Mouse (Mus musculus) layer of hippocampus, adult 11-12 months (tissue): ENCODE results near the gene Gm20388.
"Not testable (repeated sequence)": the region's sequence is repeated elsewhere in the genome, so short reads cannot be mapped to it uniquely, and the experiment has no call there.

ENCODE experiments used
- DNase-seq: peaks from one replicate; pipeline ENCODE4 v3.0.0; 2022; ENCODE audit warnings: low spot score

The Gm20388 gene

DNA sequence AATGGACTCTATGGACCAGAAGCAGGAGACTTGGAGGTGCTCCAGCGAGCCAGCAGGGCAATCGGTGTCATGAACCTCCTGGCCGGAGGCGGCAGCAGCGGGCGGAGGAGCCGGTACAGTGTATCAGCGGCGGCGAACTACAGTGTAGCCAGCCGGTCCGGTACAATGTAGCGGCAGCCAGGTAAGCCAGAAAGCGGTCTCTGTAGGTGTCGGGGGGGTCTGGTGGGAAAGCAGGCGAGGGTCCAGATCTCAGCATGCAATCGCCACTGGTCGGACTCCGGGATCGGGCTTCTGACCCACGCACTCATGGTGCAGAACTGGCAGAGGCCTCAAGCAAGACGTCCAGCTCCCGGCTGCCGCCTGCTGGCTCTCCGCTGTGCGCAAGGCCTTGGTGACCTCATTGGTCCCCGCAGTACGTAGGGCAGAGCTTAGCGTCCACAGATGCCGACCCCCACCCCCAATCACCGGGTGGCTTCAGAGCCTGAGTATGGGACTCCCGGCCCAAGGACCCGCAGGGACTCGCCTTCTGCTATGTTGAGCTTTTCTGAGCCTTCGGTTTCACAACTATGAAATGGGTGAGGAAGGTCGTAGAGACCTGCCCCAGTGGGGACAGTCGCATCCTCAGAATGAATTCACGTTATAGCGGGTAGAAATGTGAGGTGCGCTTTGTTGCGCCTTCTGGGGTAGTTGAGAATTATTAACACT is 3532.4 kb downstream of the Gm20388 start:
- peak; percentile 93 for DNase-seq

DNA sequence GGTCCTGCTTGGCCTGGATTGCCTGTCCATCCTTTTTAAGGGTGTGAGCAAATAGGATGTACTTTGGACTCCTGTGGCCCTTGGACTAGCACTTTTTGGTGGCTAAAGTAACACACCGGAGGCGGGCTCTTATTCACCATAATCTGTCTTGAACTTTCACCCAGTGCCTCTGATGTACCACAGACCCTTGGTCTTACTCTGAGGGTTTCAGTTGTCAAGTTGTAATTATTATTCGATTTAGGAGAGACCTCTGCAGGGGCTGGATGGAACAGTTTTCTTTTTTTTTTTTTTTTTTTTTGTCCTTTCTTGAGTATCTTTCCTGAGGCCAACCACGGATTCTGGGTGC is 3532.9 kb downstream of the Gm20388 start:
- no peak for DNase-seq

DNA sequence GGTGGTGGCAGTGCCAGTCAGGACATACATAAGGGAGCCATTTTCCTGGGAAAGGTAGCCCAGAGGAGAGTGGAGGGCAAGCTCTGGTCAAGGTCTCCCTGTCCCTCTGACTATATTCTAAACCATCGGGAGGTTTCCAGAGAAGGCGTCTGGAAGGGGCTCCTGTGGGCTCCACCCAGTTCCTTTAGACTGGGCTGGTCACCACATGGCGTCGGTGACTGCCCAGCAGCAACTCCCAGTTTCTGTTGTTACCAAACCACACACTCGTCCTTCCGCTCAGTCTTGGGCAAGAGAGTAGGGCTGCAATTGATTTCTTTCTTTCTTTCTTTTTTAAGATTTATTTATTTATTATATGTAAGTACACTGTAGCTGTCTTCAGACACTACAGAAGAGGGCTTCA is 3533.5 kb downstream of the Gm20388 start:
- DNase-seq = no peak

DNA sequence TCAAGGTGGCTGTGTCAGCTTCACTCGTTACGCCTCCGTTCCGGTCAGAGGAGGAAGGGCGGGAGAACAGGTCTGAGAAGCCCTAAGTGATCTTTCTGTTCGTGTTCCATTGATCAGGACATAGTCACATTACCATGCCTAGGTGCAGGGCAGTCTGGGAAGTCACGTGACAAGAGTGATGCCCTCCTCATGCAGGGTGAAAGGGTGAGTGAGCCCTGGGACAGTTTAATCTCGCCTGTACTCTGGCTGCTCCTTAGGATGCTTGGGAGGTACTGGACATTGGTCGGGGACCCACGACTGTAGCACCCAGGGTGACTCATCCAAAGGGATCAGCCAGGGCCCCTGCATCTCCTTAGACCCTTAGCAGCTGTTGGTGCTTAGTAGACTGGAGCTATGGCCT is 3535.3 kb downstream of the Gm20388 start:
- no peak for DNase-seq

DNA sequence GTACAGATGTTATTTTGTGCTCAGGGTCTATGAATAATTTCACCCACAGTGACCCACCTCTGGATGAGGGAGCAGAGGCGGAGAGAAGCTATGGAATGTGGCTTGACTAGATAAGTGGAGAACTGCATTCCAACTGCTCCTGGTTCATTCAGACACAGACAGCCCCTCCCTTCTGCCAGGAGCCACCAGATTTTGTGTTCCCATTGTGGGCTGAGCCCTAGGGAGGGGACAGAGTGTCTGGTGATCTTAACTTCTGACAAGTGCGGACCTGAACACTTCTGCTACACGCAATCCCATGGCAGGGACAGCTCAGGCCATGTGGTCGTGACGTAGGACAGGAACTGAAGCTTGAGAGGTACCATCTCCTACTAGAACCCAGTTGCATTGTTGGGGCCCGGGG is 3536.2 kb downstream of the Gm20388 start:
- DNase-seq = no peak

DNA sequence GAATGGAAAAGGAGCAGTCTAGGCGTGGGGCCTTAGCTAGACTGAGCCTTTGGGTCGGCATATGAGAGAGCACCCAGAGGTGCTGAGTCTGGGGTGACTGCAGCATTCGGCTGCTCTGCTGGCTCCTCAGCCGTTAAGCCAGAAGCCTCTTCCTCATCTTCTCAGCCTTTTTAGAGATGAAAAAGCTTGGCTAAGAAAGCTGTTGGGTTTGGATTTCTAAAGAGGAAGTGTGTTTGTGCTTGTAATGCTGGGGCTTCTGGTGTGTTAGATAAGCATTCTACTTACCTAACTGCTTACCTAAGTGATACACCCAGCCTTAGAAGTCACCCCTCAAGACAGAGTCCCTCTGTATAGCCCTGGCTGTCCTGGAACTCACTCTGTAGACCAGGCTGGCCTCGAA is 3540.1 kb downstream of the Gm20388 start:
- DNase-seq = no peak

DNA sequence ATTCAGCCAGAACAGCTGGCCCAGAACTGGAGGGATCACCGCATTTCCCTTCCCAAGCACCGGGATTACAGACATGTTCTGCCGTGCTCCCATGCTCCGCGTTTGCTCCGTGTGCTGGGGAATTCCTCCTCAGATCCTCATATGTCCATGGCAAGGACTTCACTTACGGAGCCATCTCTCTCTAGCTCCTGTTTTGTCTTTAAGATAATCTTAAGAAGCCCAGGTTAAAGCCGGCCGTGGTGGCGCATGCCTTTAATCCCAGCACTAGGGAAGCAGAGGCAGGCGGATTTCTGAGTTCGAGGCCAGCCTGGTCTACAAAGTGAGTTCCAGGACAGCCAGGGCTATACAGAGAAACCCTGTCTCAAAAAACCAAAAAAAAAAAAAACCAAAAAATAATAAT is 3541.1 kb downstream of the Gm20388 start:
- not testable (repeated sequence) for DNase-seq

DNA sequence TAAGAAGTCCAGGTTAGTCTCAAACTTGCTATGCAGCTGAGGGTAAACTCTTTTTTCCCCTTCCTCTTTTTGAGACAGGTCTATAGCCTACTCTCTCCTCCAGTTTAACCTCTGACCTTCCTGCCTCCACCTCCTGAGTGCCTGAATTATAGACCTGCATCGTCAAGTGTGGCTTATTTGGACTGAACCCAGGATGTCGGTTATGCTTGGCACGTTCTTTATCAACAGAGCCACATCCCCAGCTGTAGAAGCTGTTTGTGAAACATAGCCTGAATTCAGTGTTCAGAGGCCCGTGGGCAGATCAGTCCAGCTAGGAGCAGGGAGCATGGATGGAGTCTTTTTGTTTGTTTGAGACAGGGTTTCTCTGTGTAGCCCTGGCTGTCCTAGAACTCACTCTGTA is 3541.5 kb downstream of the Gm20388 start:
- no peak for DNase-seq

DNA sequence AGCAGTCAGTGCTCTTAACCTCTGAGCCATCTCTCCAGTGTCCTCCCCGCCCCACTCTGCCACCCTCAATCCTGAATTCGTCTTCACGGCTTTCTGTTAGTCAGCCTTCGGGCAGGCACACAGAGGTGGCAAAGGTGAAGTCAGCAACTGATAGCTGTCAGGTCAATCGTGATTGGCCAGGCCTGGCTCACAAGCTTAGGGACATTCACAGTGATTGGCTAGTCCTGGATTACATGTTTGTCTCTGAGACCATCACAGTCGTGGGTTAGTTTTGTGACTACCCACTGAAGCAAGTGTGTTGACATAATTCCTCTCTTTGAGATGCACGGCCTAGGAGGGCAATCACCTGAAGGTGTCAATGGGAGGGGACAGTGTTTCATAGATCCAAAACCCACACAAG is 3542.7 kb downstream of the Gm20388 start:
- DNase-seq = no peak

DNA sequence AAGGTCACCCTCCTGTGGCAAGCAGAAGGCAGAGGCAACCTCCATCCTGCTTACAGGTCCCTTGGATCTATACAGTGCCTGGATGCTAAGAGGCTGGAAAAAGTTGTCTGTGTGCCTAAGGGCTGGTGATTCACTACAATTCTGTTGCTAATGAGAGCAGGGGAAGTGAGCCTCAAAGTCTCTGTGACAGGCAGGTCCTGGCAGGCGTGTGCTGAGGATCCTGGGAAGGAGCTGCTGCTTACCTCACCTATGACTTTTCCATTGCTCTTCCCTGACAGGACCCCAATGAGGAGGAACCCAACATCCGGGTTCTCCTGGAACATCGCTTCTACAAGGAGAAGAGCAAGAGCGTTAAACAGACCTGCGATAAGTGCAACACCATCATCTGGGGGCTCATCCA is 3543.3 kb downstream of the Gm20388 start:
- no peak for DNase-seq

DNA sequence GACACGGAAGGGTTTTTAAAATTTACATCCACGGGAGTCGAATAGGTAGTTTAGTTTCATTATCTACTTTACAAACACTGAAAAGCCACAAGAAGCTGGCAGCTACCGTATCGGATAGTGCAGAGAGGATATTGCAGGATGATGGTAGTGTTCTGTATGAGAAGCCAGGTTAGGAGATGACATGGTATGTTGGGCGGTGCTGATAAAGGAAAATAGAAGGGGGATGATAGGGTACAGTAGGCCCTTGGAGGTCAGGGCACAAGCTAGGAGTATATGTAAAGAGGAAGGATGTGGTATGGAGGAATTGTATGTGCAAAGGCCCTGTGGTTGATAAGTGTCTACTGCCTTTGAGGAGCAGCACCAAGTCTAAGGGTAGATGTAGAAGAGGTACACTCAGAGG is 3543.9 kb downstream of the Gm20388 start:
- DNase-seq = no peak

DNA sequence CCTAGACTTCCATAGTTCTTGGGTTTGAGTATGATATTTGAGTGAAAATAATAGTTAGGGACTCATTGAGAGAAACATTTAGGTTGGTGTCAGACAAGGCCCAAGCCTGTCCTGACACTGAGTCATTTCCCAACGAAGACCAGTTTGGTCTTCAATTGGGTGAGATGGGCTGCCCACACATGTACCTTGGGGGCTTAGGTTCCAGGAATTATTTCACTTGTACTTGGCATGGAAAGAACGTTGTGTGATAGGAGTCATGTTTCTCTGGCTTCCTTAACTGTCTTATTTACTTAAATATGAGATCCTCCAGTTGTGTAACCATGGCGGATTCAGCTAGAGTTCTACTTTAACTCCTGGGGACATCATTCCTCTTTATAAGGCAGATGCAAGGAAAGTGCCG is 3553.0 kb downstream of the Gm20388 start:
- DNase-seq = no peak

DNA sequence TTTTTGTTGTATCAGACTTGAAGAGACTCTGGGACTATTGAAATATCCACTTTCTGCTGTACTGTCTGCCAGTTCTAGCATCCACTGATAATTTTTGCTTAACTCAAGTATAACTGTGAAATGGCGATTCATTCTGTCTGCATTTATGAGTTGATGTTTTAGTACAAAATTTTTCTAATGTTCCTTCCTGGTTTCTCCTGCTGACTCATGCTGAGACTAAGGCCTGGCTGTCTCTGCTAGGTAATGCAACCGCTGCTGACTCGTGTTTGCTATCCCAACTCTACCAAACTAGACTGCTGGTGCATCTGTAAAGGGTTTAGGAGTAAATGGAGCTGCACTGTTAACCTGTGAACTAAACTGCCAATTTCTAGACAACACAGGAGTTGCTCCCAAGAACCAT is 3556.8 kb downstream of the Gm20388 start:
- DNase-seq = no peak

DNA sequence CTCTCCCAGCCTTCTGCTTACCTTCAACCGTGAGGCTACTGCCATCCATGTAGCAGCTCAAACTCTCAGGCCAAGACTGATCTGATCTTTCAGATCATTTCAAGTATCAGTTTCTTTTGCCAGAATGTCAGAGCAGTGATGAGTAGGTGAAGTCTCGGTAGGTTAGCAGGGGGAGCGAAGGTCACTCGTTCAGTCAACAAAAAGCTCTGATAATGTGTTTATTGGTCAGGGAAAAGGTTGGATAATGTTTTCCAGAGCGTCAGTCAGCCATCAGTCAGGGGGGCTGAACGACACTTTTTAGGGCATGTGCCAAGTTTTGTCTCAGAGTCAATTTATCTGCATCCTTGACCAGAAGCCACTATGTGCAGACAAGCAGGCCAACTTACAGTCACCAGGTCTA is 3562.3 kb downstream of the Gm20388 start:
- not testable (repeated sequence) for DNase-seq

DNA sequence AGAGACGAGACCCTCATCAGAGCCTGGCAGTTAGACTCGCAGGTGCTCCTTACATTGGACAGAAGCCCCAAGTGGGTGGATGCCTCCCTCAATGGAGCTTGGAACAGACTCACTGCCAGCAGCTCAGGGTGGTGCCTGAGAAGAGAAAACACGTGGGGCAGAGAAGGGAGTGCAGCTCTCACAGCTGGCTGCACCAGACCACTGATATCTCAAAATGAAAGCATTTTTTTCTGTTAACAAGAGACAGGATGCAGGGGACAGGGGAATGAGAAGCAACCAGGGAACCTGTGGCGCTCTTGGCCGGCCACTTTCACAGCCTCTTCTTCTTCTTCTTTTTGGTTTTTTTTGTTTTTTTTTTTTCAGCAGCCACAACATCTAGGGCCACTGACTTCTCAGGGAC is 3563.9 kb downstream of the Gm20388 start:
- not testable (repeated sequence) for DNase-seq

DNA sequence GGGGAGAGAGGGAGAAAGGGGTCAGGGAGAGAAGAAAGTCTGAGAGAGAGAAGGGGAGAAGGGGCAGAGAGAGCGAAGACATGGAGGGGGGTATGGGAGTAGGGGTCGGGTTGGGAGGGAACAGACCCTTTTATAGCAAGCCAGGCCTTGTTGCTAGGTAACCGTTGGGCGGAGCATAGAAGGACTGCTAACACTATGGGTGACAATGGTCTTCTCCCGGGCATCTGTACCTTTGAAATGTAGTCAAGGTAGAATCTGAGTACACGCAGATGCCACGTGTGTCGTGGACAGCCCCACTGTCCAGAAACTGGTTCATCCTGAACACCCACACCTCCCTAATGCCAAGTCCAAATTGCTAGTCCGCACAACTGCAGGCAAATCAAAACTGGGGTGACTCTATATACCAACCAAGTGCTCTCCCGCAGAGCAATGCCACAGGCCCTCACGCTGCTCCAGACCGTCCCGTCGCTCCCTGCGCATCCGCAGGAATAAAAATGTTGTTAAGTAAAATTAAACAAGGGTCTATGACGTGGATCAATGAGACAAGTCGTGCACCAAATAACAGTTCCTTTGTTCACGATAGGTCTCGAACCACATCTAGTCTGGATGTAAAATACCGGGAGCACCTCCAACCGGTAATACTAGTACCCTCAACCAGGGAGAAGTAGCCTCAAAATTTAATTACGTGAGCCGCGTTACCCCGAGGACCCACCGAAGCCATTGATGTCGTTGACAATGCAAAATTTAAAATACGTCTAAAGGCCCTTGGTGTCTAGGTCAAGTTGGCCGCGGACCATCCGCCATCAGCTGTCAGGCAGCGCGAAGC is 3566.5 kb downstream of the Gm20388 start:
- DNase-seq = peak; percentile 28

DNA sequence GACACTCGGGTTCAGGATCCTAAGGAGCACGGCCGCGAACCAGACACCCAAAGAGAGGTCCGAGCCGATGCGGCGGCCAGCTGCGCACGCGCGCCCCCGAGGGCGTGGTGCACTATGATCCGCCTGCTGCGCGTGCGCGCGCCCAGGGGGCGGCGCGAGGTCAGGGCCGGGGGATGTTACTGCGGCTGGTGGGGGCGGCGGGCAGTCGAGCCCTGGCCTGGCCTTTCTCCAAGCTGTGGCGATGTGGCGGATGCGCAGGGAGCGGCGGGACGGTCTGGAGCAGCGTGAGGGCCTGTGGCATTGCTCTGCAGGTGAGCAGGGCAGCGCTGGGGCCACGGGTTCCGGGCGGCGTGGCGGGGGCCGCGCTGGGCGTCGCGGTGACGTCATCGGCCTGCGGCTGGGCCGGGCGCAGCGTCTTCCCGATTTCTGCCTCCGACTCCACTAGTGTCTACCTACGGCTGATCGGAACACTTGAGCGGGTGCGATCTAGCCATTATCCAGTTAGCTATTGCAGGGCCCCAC is 3567.2 kb downstream of the Gm20388 start, which contains the start of gene Afg3l1:
Gene Afg3l1 (plus strand): TSS at position 167 of the 522 bp plus-strand sequence.
- DNase-seq = peak; percentile 94

DNA sequence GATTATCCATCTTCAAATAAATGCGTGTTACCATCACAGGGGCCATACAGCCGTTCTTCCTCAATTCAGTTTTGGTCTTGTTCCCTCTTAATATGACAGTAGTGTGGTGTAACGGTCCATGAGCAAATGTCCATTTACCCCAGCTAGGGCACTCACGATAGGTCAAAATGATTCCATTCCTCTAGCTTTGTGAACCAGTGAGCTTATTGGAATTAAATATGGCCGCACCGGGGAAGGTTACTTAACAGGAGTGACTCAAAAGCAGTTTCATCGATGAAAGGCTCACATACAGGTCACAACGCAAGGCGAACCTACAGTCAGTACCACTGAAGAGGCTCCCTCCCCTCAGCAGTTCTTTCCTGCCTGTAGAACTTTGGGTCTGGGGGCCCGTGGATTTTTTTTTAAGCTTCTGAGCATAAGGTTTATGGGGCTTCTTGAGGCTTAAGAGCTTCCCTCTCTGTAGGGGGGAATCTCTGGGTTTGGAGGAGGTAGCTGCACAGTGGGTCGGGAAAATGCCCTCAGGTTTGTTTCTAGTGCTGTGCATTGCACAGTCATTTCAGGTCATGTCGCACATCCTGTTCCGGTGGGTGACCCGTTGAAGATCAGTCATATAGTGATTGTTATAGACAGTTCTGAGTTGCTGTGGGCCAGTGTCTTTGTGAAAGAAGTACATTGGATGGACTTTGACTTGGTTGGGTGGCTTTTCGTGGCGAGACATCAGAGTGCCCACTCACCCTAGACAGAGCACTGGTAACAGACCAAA is 3568.0 kb downstream of the Gm20388 start:
- peak; percentile 19 for DNase-seq

DNA sequence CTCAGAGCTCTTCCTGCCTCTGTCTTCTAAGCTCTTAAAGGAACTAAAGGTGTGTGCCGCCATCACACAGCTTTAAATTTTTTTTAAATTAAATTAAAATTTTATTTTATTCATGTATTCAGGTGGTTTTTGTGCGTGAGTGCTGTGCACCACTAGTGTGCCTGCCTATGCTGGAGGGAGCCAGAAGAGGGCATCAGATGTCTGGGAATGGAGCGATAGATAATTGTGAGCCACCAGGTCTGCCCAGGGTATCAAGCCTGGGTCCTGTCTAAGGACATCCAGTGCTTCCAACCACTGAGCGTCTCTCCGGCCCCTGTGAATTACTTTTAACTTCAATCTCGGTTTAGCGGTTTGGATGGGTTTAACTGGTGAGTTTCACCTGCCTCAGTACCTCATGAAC is 3572.0 kb downstream of the Gm20388 start:
- DNase-seq = no peak

DNA sequence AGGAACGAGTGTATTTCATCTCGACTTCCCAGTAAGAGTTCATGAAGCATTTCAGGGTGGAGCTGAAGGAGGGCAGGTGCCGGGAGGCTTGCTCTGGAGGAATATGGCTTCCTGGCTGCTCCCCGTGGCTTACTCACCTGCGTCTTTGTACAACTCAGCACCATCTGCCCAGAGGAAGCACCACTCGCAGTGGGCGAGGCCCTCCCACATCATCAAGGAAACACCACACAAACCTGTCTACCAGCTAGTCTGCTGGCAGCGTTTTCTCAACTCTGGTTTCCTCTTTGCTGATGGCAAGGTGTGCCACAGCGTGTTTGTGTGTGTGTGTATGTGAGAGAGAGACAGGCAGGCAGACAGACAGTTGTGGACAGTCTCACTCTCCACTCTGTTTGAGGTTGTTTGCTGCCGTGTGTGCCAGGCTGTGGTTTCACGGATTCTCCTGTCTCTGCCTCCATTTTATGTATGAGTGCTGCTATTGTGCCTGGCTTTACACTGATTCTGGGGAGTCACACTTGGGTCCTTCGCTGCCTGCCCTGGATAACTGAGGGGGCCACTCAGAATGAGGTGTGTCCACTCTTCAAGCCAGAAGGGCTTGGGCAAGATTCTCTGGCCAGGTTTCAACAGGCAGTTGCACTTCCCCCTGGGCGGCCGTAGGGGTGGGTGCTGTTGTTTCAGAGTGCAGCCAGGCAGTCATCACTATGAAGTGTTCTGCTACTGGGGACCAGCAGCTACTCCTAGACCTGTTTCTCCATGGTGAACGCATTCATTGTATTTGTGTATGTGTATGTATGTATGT is 3580.8 kb downstream of the Gm20388 start:
- DNase-seq = no peak

DNA sequence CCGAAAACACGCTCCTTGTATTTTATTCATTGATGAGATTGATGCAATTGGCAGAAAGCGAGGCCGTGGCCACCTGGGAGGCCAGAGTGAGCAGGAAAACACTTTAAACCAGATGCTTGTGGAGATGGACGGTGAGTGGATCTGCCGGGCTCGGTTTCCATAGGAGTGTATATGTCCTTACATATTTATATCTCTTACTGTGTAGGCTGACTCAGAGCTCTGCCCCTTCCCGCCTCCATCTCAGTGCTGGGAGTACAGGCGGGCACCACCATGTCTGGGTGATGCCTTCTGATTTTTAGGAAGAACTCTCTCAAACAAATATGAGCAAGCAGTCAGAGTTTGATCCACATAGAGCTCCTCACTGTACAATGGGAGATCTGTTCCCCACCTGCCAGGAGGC is 3582.3 kb downstream of the Gm20388 start:
- DNase-seq = no peak

DNA sequence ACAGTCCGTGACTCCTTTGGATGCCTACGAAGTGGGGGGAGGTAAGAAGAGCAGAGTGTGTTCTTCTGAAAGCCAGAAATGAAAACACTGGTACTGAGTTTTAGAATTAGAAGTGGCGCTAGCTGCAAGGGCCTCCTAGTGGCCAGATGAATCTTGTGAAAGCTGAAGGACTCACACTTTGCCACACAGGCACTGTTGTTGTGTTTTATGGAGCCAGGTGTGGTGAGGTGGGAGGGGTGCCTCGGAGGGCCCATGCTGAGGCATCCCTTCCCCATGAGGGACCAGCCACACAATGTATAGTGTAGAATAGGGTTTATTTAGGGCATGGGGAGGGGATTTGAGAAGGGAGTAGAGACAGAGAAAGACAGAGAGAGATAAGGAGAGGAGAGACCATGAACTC is 3587.1 kb downstream of the Gm20388 start:
- no peak for DNase-seq
